Mouse (Mus musculus) retina, postnatal 1 day (tissue): ENCODE results near the gene Lrrc66.
"Not testable (repeated sequence)": the region's sequence is repeated elsewhere in the genome, so short reads cannot be mapped to it uniquely, and the experiment has no call there.

Experiments
- DNase-seq: peaks from one replicate; pipeline ENCODE4 v3.0.0-alpha.2; 2012

The Lrrc66 gene

DNA sequence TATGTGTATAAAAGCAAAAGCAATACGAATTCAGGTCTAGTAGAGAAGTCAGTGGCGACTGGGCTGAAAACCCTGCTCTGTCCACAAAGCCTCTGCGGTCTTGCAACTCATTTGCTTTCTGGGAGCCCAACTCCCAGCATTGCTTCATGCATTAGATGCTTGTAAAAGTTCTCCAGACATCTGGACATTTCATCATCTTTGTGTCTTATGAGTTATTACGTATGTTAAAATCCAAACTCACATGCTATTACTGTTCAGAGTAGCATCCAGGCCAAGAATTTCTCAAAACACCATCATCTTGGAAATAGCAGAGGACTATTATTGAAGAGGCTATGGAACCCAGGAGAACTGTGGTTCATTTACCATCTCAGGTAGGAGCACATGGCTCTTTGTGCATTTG is 21.3 kb downstream of the Lrrc66 start:
- DNase-seq = no peak

DNA sequence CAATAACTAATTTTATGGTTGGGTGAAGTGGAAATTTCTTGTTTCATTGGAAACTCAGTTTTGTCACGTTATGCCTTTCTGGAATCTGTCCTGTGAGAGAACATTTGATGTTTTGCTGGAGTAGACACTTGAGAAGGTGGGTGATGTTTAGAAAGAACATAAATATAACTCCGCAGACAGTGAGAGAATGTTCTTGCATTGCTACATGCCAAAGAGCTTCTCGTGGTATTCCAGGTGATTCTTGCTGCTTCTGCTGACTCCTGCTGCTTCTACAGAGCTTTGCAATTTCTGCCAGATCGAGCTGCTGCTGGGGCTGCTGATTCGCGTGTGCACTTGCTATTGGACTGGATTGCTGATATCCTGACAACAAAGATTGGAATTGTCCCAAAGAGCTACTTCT is 27.4 kb downstream of the Lrrc66 start:
- no peak for DNase-seq

GRCm38 (mm10) chr5:73604542-73604941 is 27.8 kb downstream of the Lrrc66 start:
- DNase-seq = no peak

- DNase-seq = no peak
Observed at GRCm38 (mm10) chr5:73602865-73603264, 29.5 kb downstream of the Lrrc66 start.

DNA sequence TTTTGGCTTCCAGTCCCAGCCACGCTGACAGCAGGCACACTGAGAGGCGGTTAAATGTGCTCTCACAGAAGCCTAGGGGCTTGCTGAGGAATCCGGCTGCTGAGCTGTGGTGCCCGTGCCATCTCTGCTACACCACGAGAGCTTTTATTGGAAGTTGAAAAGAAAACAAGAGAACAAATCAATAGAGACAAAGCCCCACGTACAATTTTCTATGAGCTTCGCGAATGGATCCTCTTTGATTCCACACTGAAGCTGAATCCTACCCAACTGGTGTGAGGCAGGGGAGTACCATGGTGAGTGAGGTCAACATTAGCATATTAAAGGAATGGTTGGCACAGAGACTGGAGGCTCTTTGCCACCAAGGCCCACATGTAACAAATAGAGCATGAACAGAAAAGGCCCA is 31.0 kb downstream of the Lrrc66 start:
- peak; percentile 22 for DNase-seq

DNA sequence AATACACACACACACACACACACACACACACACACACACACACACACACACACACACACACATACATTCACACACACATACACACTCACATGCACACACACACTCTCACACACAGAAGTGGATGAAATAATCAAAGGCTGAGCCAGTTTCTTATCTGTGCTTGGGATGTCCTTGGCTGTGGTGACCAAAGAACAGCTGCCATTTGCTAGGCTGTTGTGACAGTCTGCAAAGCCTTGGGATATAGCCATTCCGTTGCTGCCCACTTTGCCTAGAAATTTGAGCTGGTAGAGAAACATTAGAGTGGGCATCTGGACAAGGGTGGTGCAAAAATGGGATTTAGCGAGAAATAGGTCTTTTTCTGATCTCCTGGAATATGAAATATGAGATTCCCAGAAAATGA is 32.3 kb downstream of the Lrrc66 start:
- DNase-seq = no peak

DNA sequence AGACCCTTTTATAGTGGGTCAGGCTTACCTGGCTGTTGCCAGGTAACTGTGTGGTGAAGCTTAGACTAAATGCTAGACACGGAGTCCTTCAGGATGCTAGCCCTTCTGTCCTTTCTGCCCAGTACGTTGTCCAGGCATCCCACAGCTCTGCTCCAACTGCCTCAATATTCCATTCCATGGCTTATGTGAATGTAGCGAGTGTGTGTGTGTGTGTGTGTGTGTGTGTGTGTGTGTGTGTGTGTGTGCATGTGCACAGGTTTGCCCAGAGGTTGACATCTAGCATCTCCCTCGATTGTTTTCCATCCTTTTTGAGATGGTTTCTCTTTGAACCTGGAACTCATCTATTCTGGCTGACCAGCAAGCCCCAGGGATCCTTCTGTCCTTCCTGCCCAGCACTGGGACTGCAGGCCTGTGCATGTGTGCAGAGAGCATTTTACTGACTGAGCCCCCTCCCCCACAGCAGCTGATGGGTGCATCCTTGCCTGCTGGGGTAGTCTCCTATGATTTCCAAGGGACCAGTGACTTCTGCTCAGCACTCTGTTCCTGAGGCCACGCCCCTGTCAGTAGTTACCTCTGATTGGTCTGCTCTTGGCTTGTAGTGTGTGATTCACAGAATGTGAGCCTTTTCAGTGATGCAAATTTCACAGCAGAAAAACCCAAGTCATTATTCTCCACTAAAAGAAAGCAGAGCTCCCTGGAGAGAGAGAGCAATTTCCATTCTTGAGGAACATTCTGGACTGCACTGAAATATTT is 33.2 kb downstream of the Lrrc66 start:
- peak; percentile 20 for DNase-seq

DNA sequence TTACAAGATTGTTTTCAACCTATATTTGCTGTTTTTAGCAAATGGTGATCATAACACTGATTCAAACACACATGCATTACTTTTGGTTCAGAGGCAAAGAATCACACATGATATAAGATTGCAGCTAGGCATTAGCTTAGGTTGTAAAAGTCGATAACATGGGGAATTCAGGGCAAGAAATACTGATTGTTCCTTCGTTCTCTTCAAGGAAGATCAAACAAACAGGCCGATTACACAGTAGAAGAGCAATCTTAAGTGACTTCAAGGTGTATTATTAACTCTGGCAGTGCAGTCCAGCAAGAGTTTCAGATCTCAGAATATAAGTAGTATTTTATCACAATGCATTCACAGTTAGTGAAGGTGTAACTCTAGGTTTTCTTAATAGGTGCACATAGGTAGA is 45.2 kb downstream of the Lrrc66 start:
- DNase-seq = no peak

DNA sequence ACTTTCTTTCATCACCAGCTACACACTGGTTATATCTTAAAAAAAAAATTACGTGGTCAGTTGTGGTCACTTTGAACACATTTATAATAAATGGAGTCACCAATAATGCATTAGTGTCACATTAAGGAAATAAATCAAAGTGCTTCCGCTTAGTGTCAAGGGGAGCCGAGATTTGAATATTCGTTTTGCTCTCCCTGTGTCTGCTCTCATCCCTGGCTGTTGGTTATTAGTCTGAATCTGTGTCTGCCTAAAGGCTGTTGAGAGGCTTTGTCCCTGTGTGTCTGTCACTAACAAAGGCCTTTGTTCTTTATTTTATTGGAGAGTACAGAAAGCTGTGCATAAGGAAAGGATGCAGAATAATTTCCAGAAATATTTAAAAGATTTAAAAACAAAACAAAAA is 45.7 kb downstream of the Lrrc66 start:
- no peak for DNase-seq

GRCm38 (mm10) chr5:73585212-73586115 is 46.9 kb downstream of the Lrrc66 start:
- DNase-seq = peak; percentile 27

- DNase-seq = not testable (repeated sequence)
Observed at GRCm38 (mm10) chr5:73584011-73584410, 48.3 kb downstream of the Lrrc66 start.

- no peak for DNase-seq
Observed at GRCm38 (mm10) chr5:73578131-73578530, 54.2 kb downstream of the Lrrc66 start.

DNA sequence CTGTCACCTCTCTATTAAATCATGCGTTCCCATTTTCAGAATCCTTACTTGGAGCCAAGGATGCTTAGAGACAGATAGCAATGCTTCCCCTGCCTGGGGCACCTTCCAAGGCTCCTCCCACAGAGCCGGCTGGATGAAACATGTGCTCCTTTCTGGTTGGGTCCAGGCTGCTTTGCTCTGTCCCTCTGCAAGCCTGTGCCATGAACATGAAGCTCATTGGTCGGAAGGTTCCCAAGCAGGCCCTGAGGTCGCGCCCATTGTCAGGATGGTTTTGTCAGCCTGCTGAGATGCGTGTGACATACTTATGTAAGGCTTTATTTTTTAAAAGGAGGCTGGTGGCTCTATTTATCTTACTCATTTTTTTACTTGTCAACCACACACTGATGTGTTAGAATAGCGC is 55.6 kb downstream of the Lrrc66 start:
- peak; percentile 45 for DNase-seq

DNA sequence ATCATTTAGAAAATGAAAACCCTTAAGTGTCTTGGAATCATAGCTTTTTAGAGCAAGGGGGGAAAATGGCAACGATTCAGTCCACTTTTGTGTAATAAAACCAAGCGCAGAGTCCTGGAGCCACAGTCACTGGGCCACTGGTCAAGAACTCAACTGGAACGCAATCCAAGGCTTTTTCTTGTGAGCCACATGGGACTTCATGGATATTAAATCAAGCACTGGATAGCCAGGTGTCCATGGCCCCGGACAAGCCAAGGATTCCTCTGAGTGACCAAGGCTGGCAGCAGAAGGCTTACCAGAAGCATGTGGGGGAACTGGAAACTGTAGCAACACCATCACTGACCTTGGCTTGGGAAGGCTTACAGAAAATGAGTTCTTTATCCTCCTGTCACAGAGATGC is 57.7 kb downstream of the Lrrc66 start:
- DNase-seq = no peak

DNA sequence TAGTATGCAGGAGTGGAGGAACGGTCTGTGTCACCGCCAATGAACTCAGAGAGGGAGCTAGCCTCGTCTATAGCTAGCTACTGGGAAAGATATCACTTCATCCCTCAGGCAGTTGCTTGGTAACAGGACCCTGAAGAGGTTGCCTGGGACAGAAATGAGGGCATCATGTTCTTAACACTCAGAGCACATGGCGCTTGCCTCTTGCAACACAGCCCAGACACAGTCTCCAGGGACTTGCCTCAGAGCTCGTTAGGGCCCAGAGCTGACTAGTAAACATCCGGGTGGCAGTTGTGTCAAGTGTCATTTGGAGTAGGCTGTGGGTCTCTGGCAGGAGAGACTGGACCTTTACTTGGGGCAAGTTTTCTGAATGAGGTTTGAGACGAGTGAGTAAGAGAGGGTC is 58.5 kb downstream of the Lrrc66 start:
- no peak for DNase-seq

GRCm38 (mm10) chr5:73572846-73573245 is 59.5 kb downstream of the Lrrc66 start:
- DNase-seq = no peak

GRCm38 (mm10) chr5:73571395-73572156 is 60.8 kb downstream of the Lrrc66 start:
- DNase-seq = no peak

- DNase-seq = no peak
Observed at GRCm38 (mm10) chr5:73569181-73569580, 63.1 kb downstream of the Lrrc66 start.

- no peak for DNase-seq
Observed at GRCm38 (mm10) chr5:73566892-73567291, 65.4 kb downstream of the Lrrc66 start.

DNA sequence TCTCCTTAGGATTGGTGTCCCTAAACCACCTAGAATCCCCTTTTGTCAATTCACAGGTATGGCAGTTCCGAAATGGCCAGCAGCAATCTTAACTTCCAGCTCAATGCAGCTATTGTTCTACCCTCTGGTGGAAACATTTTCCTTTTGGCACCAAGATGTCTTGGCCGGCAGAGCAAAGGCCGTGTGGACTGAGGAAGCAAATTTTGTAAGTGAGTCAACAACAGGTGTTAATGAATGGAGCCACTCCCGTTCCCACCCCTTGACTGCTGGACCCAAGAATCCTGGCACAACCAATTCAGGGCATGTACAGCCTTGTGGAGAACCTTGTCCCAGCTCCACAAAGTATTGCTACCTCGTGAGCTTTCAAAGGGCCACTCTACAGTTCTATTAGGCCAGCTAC is 66.2 kb downstream of the Lrrc66 start:
- DNase-seq = no peak

DNA sequence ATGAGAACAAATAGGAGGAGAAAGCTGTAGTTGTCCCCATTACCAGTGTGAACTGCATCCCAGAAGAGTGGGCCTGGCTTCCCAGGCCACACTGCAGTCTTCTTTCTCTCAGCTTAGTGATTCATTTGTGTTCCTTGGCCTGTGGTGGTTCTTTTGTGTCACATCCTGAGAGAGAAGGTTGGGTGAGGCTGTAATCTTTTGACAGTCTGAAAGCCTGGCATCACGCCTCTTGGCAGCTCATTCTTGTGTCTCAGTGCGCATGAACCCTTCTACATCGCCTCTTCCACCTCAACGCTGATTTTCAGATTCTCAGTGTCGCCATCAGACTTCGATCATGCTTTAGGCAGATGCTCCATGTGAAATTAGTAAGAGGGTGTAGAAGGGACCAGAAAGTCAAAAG is 68.3 kb downstream of the Lrrc66 start:
- DNase-seq = no peak

- no peak for DNase-seq
Observed at GRCm38 (mm10) chr5:73558756-73559155, 73.6 kb downstream of the Lrrc66 start.

DNA sequence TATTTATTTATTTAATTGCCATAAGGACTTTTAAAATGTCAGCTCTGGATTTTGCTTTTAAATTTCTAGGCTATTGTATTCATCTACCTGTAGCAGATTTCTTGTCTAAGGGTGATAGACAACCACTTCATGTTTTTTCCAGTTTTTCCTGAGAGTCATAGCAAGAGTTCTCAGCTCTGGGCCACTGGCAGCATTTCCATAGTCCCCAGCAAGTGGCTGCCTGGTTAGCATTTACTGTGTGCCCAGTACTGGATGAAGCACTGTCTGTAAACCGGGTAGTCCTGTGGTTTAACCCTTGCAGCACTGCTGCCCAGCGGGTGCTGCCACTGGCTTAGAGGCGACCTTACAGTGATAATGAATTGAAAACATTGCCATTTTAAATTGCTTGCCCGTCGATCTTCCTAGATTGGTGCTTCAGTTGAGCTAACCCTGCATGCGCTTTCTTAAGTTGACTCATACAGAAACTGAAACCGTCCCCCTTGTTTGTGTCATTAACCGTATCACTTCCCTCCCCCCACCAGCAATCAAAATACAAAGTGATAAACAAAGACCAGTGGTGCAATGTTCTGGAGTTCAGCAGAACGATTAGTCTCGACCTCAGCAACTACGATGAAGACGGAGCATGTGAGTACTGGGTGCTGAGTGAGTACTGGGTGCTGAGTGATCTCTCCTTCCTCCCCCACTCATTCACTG is 75.4 kb downstream of the Lrrc66 start:
- no peak for DNase-seq
